Mouse (Mus musculus) ES-E14 (cell line): ENCODE results near the gene Nr2f2. TPM values are rescaled to one million over a fixed set of nuclear protein-coding genes. Genes with fewer than 3 reads are reported as not detected.

Experiments
- DNase-seq: peaks from one replicate; pipeline ENCODE4 v3.0.0-alpha.2; 2013; ENCODE audit warnings: low read depth, low spot score
- H3K27ac ChIP-seq: 2 replicates; pipeline ENCODE4 v1.5.1; 2012; ENCODE audit warnings: low read depth, mild to moderate bottlenecking, low read length, moderate library complexity, mixed read lengths; ENCODE audit not compliant: poor library complexity, insufficient read depth, severe bottlenecking
- H3K36me3 ChIP-seq: 2 replicates; pipeline ENCODE4 v1.6.1; 2012; ENCODE audit warnings: mild to moderate bottlenecking, low read length, moderate library complexity, mixed read lengths; ENCODE audit not compliant: control insufficient read depth, poor library complexity, insufficient read depth, severe bottlenecking
- H3K4me1 ChIP-seq, 2 experiments: fragments of 150-350 bp in 1 of 2; sonication (generic) in 1 of 2; 2 replicates each; pipeline ENCODE4 v1.6.1; 2012; ENCODE audit warnings: low read length in 2 of 2, mild to moderate bottlenecking in 1 of 2, mixed read lengths in 1 of 2; ENCODE audit not compliant: control insufficient read depth in 2 of 2, insufficient read depth in 2 of 2, poor library complexity in 1 of 2
- H3K4me3 ChIP-seq, 2 experiments: fragments of 150-350 bp in 1 of 2; sonication (generic) in 1 of 2; 2 replicates each; pipeline ENCODE4 v1.5.1; 2012; ENCODE audit warnings: low read length in 2 of 2, low read depth in 1 of 2, mild to moderate bottlenecking in 1 of 2, mixed read lengths in 1 of 2; ENCODE audit not compliant: insufficient read depth in 1 of 2, poor library complexity in 1 of 2, severe bottlenecking in 1 of 2
- H3K9ac ChIP-seq: 2 replicates; pipeline ENCODE4 v1.6.1; 2012; ENCODE audit warnings: low read depth, mild to moderate bottlenecking, low read length, mixed read lengths; ENCODE audit not compliant: poor library complexity, insufficient read depth, severe bottlenecking
- H3K9me3 ChIP-seq: fragments of 150-350 bp; sonication (generic); 2 replicates; pipeline ENCODE4 v1.6.1; 2012; ENCODE audit warnings: low read depth, mild to moderate bottlenecking, low read length; ENCODE audit not compliant: control insufficient read depth, insufficient read depth
- CHD2 ChIP-seq: IDR thresholded peaks from 2 replicates; pipeline ENCODE4 v1.6.1; 2014; ENCODE audit warnings: mild to moderate bottlenecking, low read depth, low read length, inconsistent platforms
- HCFC1 ChIP-seq: IDR thresholded peaks from 2 replicates; pipeline ENCODE4 v1.6.1; 2012; ENCODE audit warnings: low read length, inconsistent platforms, borderline replicate concordance; ENCODE audit not compliant: insufficient read depth
- MAFK ChIP-seq: IDR thresholded peaks from 2 replicates; pipeline ENCODE4 v1.6.1; 2014; ENCODE audit warnings: mild to moderate bottlenecking, low read depth, low read length, inconsistent platforms; ENCODE audit not compliant: insufficient read depth
- ZC3H11A ChIP-seq: IDR thresholded peaks from 2 replicates; pipeline ENCODE4 v1.6.1; 2012; ENCODE audit warnings: low read depth, mild to moderate bottlenecking, inconsistent platforms, low read length, borderline replicate concordance
- ZNF384 ChIP-seq: IDR thresholded peaks from 2 replicates; pipeline ENCODE4 v1.6.1; 2012; ENCODE audit warnings: low read depth, low read length, inconsistent platforms
- in situ Hi-C, 2 experiments: fragments of 600-800 bp; cut with MboI; formaldehyde crosslinking; loops; one replicate each; pipeline ENCODE4 v1.15.1; 2025; ENCODE audit warnings: low sequenced_read_pairs in 2 of 2, inconsistent platforms in 1 of 2; ENCODE audit not compliant: unreplicated experiment in 2 of 2
- total RNA-seq: library from RNA; depleted of rRNA; stranded (reverse); fragments of 300-350 nt; gene quantifications from 2 replicates; pipeline ENCODE4 v1.2.3, GENCODE M21; 2012

The Nr2f2 gene
- total RNA-seq, 1 experiment = 1.3 TPM

GRCm38 (mm10) chr7:70324541-70324940, 42.0 kb downstream of the Nr2f2 start:
- H3K27ac ChIP-seq = no peak overlapping the region
- no peak for TF ChIP-seq ZNF384
- TF ChIP-seq MAFK = no peak
- no peak for TF ChIP-seq ZC3H11A
- no peak for TF ChIP-seq HCFC1
- no peak for TF ChIP-seq CHD2
- in situ Hi-C loops = no loop called here
- no peak overlapping the region for H3K4me3 ChIP-seq
- H3K4me1 ChIP-seq = no peaks in the 10 kb centered on the region
- no peak for DNase-seq
- H3K9ac ChIP-seq = no peak overlapping the region
- H3K36me3 ChIP-seq = no peaks in the 10 kb centered on the region
- no peaks in the 10 kb centered on the region for H3K9me3 ChIP-seq

GRCm38 (mm10) chr7:70324041-70324440, 42.5 kb downstream of the Nr2f2 start:
- no peaks in the 10 kb centered on the region for H3K36me3 ChIP-seq
- H3K27ac ChIP-seq = no peak overlapping the region
- in situ Hi-C loops = no loop called here
- no peak overlapping the region for H3K4me3 ChIP-seq
- no peak for DNase-seq
- TF ChIP-seq ZC3H11A (no peak), CHD2 (no peak), HCFC1 (no peak), ZNF384 (no peak), MAFK (no peak)
- H3K9ac ChIP-seq = no peak overlapping the region
- no peaks in the 10 kb centered on the region for H3K4me1 ChIP-seq
- H3K9me3 ChIP-seq = no peaks in the 10 kb centered on the region

- no peaks in the 10 kb centered on the region for H3K4me1 ChIP-seq
- no peak overlapping the region for H3K4me3 ChIP-seq
- H3K27ac ChIP-seq = no peak overlapping the region
- H3K9ac ChIP-seq = no peak overlapping the region
- no peaks in the 10 kb centered on the region for H3K36me3 ChIP-seq
- no peak for TF ChIP-seq HCFC1
- no peak for TF ChIP-seq ZNF384
- TF ChIP-seq CHD2 = no peak
- TF ChIP-seq ZC3H11A = no peak
- TF ChIP-seq MAFK = no peak
- DNase-seq = no peak
- no peaks in the 10 kb centered on the region for H3K9me3 ChIP-seq
- in situ Hi-C loops = no loop called here
Measured at GRCm38 (mm10) chr7:70305716-70306115, 60.8 kb downstream of the Nr2f2 start.

GRCm38 (mm10) chr7:70304426-70304825, 62.1 kb downstream of the Nr2f2 start:
- DNase-seq = no peak
- TF ChIP-seq ZNF384 = no peak
- TF ChIP-seq HCFC1 = no peak
- no peak for TF ChIP-seq CHD2
- TF ChIP-seq ZC3H11A = no peak
- TF ChIP-seq MAFK = no peak
- in situ Hi-C loops = no loop called here

More at GRCm38 (mm10) chr7:70304426-70304825, 62.1 kb downstream of the Nr2f2 start:
- no peaks in the 10 kb centered on the region for H3K4me1 ChIP-seq
- H3K9ac ChIP-seq = no peak overlapping the region
- H3K9me3 ChIP-seq = no peaks in the 10 kb centered on the region
- no peak overlapping the region for H3K4me3 ChIP-seq
- no peak overlapping the region for H3K27ac ChIP-seq
- no peaks in the 10 kb centered on the region for H3K36me3 ChIP-seq
